Mouse (Mus musculus) kidney, adult 18-20 months (tissue): ENCODE measurements around the gene Sdhaf1.

Source experiments
- DNase-seq: peaks from one replicate; pipeline ENCODE4 v3.0.0; 2021

The Sdhaf1 gene

GRCm38 (mm10) chr7:30324300-30324944, 727 bp upstream of the Sdhaf1 start:
- no peak for DNase-seq

- no peak for DNase-seq
These were observed 830 bp downstream of the Sdhaf1 start for GRCm38 (mm10) chr7:30322865-30323264.

- DNase-seq = peak; percentile 97
These were observed 1.4 kb downstream of the Sdhaf1 start for GRCm38 (mm10) chr7:30322285-30322667.

- peak; percentile 84 for DNase-seq
These were observed 2.0 kb downstream of the Sdhaf1 start, which contains the start of gene E130208F15Rik for GRCm38 (mm10) chr7:30321539-30322284. E130208F15Rik (plus strand) TSS chr7:30321740.

DNA sequence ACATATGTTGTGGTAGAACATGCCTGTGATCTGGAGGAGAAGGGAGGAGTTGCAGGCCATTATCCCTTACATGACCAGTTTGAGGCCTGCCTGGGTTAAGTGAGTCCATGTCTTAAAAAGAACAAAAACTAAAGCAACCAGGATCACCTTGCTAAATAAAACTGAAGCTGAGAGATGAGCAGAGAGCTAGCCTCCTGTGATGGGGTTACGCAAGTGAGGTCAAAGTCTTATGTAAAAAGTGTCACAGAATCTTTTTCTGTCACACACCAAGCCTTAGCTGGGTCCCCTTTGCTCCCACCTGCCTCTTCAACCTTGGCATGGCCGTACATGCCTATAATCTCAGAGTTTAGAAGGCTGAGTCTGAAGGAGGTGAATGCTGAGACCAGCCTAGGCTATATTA, 2.7 kb downstream of the Sdhaf1 start:
- DNase-seq = no peak

- no peak for DNase-seq
These were observed 5.6 kb downstream of the Sdhaf1 start for GRCm38 (mm10) chr7:30318142-30318541.

DNA sequence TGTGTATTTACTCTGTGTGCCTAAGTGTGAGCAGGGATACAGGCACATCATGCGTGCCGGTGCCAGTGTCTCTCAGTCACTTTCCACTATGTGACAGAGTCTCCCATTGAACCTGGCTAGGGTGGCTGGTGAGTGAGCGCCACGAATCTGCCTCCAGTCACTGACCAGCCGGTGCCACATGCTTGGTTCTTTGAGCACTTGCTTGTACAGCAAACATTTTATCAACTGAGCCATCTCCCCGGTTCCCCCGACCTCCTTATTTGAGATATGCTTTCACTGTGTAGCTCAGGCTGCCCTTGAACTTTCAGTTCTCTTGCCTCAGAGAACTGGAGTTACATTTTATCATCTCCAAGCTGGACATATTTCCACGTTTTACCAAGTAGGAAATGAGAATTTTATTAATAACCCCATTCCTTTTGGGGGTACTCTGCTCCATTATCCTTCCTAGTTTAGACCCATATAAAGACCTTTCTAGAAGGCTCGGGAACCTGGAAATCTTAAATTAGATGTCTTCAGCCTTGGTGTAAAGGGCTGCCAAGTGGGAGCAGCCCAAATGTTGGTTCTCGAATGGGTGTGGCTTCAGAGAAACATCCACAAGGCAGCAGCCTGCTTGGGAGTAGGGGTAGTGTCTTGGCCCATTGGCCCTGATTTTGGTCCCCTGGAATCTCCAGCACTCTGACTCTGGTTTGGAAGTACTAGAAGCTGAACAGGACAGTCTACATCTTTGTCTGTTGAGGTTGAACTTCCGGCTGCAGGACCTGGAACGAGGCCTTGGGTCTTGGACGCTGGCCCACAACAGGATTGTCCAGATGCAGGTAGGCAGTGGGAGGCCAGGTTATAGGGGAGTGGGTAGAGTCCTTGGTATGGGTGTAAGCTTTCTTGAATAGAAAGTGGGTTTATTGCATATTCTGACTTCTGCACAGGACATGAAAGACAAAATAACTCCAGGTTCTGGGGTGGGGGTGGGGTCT, 7.9 kb downstream of the Sdhaf1 start:
- DNase-seq = no peak

- DNase-seq = no peak
These were observed 9.0 kb downstream of the Sdhaf1 start, which contains the start of gene Syne4 for GRCm38 (mm10) chr7:30314721-30315155. Syne4 (plus strand) TSS chr7:30314807.

GRCm38 (mm10) chr7:30313666-30314320, 9.9 kb downstream of the Sdhaf1 start:
- peak; percentile 78 for DNase-seq

GRCm38 (mm10) chr7:30310136-30310535, 13.6 kb downstream of the Sdhaf1 start:
- DNase-seq = no peak

- peak; percentile 42 for DNase-seq
These were observed 14.1 kb downstream of the Sdhaf1 start for GRCm38 (mm10) chr7:30309395-30310129.

DNA sequence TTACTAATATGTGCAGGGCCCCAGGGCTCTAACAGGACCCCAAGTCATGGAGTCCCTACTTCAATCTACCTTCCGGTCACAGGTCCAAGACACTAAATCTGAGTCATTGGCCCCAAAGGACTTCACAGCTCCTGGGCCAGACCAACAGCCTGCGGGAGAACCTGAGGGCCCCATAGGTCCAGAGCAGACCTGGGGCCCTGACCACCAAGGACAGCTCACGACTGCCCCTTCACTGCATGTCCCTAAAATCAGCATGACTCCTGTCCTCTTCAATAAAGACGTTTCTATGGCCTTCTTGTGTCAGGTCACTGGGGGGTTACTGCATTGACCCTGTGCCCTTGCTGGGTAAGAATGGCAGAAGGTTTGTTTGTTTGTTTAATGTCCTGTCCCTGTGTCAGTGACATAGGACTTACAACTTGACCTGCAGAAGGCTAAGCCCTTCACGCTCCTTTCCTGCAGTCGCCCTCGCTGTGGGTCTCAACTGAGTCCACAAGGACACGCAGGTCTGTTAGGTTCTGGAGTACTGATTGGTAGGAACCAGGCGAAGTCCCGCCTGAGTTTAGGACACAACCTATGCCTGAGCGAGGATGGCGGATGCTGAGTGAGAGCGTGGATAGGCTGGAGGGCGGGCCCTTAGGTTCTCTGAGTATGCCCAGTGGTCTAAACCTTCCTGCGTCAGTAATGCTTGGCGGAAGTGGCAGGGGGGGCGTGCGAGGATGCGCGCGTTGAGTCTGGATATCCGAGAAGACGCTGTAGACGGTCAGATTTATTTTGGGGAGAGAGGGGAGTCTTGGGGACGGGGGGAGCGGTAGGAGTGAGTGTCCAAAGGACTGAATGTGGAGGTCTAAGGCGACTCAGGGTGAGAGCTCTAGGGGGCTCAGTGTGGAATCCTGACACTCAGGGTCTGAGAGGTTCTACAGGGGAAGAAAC, 15.4 kb downstream of the Sdhaf1 start, which contains the start of gene Alkbh6:
Gene Alkbh6 (plus strand): TSS at position 642 of the 930 bp plus-strand sequence.
- peak; percentile 91 for DNase-seq

DNA sequence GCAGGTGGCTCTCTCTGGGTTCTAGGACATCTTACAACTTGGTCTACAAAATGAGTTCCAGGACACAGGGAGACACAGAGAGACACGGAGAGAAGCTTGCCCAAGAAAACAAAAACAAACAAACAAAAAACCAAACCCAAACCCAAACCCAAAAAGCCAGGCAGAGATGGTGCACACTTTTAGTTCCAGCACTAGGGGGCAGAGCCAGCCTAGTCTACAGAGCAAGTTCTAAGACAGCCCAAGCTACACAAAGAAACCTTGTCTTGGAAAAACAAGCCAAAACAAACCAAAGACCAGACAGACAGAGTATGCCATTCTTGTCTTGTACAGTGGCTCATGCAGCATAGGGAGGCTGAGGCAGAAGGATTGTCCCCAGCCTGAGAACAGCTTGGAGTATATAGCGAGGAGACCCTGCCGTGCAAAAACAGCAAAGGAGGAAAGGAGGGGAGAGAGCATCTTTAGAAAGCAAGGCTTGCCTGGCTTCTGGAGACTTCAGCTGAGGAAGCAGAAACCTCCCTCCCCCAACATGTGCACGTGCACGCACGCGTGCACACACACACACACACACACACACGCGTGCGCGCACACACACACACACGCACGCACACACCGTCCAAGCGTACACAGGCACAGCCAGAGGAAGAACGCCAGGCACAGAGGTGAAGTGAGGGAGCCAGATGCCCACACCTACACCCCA, 17.5 kb downstream of the Sdhaf1 start:
- DNase-seq = no peak

DNA sequence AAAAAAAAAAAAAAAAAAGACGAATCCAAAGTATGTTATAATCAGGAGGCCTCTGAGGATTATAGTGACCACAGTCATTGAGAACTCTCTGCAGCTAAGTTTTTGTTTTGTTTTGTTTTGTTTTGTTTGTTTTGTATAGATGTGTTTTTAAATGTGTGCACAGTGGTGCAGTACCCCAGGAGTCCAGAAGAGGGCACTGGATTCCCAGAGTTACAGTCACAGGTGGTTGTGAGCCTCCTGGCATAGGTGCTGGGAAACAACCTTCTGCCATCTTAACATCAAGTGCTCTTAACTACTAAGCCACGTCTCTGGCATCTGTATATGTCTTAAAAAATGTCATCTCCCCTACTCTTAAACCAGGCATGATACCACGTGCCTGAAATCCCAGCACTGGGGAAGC, 22.8 kb downstream of the Sdhaf1 start:
- DNase-seq = no peak

GRCm38 (mm10) chr7:30297266-30297665, 26.4 kb downstream of the Sdhaf1 start:
- no peak for DNase-seq

GRCm38 (mm10) chr7:30296816-30297215, 26.9 kb downstream of the Sdhaf1 start:
- no peak for DNase-seq

GRCm38 (mm10) chr7:30295103-30295502, 28.6 kb downstream of the Sdhaf1 start:
- DNase-seq = no peak

DNA sequence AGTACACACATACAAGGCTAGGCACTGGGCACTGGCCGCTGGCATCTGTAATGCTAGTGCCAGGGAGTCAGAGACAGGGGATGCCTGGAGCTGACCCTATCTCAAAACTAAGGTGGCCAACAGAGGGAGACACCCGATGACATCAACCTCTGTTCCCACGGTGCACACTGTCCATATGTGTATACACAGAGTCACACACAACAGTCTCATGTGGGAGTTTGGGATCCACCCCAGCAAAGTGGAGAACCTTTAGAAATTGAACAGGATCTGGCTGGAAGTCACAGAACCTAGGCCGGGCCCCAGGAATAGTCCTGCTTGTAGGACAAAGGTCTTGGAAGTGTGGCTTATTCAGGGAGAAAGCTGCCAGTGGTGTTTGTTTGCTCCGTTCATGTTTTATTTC, 29.4 kb downstream of the Sdhaf1 start:
- no peak for DNase-seq

GRCm38 (mm10) chr7:30293795-30294194, 29.9 kb downstream of the Sdhaf1 start:
- DNase-seq = no peak
